Mouse (Mus musculus) right cerebral cortex, adult 2 months (tissue): ENCODE measurements around the gene Prl8a6.

Source experiments
- DNase-seq, 2 experiments: peaks; one replicate each; pipeline ENCODE4 v3.0.0; 2021 to 2022; ENCODE audit warnings: low spot score in 2 of 2

The Prl8a6 gene

DNA sequence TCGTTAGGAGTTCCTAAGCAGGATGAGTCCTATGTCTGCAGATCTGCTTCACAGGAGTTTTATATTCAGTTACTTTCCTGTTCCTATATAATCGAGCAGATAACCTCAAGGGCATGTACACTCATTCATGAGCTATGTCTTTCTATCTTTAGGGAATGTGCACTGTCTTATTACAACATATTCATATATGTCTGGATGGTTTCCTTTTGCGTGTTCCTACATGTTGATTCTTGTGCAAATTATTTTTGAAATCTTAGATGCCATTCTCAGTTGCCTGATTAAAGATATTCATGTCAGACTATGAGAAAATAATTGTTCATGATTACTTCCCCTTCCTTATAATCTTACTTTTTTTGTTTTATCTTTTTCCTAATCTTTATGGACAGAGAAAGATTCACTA, at the start of gene Prl8a6:
Gene Prl8a6, minus strand, starts transcription at position 101 of the 400 bp plus-strand sequence.
- no peak for DNase-seq

DNA sequence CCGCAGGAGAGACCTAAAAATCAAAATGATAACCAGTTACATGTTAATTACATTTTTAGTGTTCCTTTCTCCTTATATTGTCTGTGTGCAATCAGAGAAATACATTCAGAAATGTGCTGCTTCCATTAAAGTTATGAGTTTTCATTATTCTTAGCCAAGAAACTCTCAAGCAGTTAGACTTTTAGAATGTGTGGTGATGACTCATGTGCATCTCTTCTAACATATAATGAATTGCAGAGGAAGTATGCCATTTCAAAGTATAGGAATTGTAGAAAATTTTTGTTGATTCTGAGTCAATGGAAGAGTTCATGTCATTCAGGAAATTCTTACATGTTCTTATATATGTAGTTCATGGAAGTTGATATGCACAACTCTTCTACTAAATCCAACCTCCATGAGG, 5.3 kb downstream of the Prl8a6 start:
- DNase-seq: no peak

DNA sequence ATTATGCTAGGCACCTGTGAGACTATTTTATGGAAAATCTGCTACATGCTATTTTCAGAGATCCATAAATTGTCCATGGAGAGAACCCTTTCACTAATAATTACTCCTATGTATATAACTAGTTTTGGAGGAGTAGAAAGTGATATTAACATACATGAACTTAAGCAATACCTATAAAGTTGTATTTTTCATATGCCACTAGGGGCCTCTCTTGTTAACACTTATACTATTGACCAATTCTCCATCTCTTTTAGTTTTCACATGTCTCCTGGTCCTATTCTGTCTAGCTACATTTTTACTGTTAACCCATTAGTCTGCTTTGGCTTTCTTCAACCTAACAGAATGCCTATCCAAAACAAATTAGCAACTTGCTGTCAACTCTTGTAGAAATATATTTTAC, 24.8 kb downstream of the Prl8a6 start:
- no peak for DNase-seq

DNA sequence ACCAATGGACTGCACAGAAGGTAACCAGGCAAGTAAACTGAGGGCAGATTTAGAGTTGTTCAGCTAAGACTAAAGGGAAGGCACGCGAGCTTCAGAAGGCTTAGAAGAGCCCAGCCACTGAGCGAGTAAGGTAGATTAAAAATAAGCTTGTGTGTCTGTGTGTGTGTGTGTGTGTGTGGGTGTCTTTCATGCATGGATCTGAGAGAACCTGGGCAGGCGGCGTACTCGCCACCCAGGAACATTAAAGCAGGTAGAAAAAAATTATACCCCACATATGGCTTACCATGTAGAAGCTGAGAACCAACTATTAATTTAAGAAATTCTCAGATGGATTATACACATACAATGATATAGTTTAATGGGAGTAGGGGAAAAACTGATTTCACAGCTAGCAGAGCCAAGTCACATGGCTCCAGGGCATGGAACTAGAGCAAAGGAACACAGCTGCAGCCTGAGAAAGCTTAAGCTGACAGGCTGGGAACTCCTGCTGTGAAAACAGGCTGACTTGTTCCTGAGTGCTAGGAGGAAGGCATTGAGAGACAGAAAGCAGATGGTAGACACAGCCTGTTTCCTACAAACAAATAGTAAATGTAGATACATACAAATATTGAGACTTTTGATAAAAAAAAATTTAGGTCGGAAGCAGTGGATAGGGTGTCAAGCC, 39.3 kb downstream of the Prl8a6 start:
- DNase-seq: no peak

DNA sequence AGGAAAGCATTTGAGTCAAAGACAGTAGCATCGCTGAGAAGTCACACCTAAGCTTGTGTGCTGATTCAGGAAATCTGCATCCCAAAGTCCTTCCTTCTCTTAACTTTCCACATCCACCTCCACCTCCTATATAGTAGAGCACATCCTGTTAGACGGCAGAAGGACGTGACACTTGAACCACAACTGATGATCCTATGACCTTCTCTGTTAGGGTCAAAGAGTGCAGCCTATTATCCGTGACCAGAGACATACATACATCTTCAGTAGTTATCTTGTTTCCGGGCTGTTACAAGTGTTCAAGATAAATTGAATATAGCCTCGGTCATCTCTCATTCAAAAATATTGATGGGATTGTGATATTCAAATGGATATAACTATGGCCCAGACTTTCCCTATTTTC, 47.7 kb downstream of the Prl8a6 start, which contains the start of gene Prl2b1:
Gene Prl2b1, minus strand, starts transcription at position 101 of the 400 bp plus-strand sequence.
- DNase-seq: no peak
